Mouse (Mus musculus) megakaryocyte progenitor cell, adult 5-6 weeks (primary cell): ENCODE data around the gene Plekho2. TPM values are rescaled to one million over a fixed set of nuclear protein-coding genes. Genes with fewer than 3 reads are reported as not detected.

Experiments
- ATAC-seq: replicated peaks from 2 replicates; pipeline ENCODE4 v1.8.0; 2016; ENCODE audit warnings: mild to moderate bottlenecking, moderate TSS enrichment, inconsistent platforms; ENCODE audit not compliant: poor library complexity
- total RNA-seq, 2 experiments: library from RNA; stranded (forward) in 1 of 2; stranded (reverse) in 1 of 2; fragments of 157-497, 149-512 nt in 1 of 2; fragments of 200-1000 nt in 1 of 2; gene quantifications; 2 replicates each; pipeline versions ENCODE4 v1.2.3 to v1.2.4; 2015 to 2017

Plekho2 gene
- total RNA-seq, 2 experiments from 2014 or later, result 12.8 to 17.9 TPM

GRCm38 (mm10) chr9:65556349-65556748 lies 23.5 kb downstream of the Plekho2 start:
- no peak for ATAC-seq

- ATAC-seq, result no peak
Measured at GRCm38 (mm10) chr9:65555621-65556020, 24.2 kb downstream of the Plekho2 start.

- peak; percentile 77 for ATAC-seq
Measured at GRCm38 (mm10) chr9:65555001-65555405, 24.8 kb downstream of the Plekho2 start.

GRCm38 (mm10) chr9:65552711-65553110 lies 27.1 kb downstream of the Plekho2 start:
- no peak for ATAC-seq

- ATAC-seq, result peak; percentile 45
Measured at GRCm38 (mm10) chr9:65552141-65552540, 27.7 kb downstream of the Plekho2 start.

- peak; percentile 48 for ATAC-seq
Measured at GRCm38 (mm10) chr9:65551035-65551434, 28.8 kb downstream of the Plekho2 start.

- no peak for ATAC-seq
Measured at GRCm38 (mm10) chr9:65550079-65550831, 29.6 kb downstream of the Plekho2 start.

GRCm38 (mm10) chr9:65549643-65550042 lies 30.2 kb downstream of the Plekho2 start:
- no peak for ATAC-seq

GRCm38 (mm10) chr9:65549139-65549538 lies 30.7 kb downstream of the Plekho2 start:
- ATAC-seq, result no peak

GRCm38 (mm10) chr9:65548311-65548710 lies 31.5 kb downstream of the Plekho2 start:
- ATAC-seq, result no peak

GRCm38 (mm10) chr9:65547844-65548243 lies 32.0 kb downstream of the Plekho2 start:
- ATAC-seq, result no peak

GRCm38 (mm10) chr9:65547111-65547510 lies 32.7 kb downstream of the Plekho2 start:
- ATAC-seq, result no peak

- ATAC-seq, result 0 out of 2 replicates have a peak, but pooled peaks have one; percentile 21
Measured at GRCm38 (mm10) chr9:65546413-65546695, 33.5 kb downstream of the Plekho2 start.

- ATAC-seq, result peak; percentile 48
Measured at GRCm38 (mm10) chr9:65545635-65546412, 34.0 kb downstream of the Plekho2 start.

GRCm38 (mm10) chr9:65542111-65542524 lies 37.7 kb downstream of the Plekho2 start:
- ATAC-seq, result peak; percentile 56

GRCm38 (mm10) chr9:65541126-65542068 lies 38.4 kb downstream of the Plekho2 start:
- ATAC-seq, result peak; percentile 69

- no peak for ATAC-seq
Measured at GRCm38 (mm10) chr9:65539697-65540096, 40.1 kb downstream of the Plekho2 start.

- no peak for ATAC-seq
Measured at GRCm38 (mm10) chr9:65537901-65538630, 41.8 kb downstream of the Plekho2 start.

GRCm38 (mm10) chr9:65536491-65536890 lies 43.3 kb downstream of the Plekho2 start:
- ATAC-seq, result no peak

GRCm38 (mm10) chr9:65535789-65536469 lies 43.9 kb downstream of the Plekho2 start:
- peak; percentile 54 for ATAC-seq
